Mouse (Mus musculus) cerebellum, adult 2 months (tissue): ENCODE measurements around the gene Insm1. TPM values are rescaled to one million over a fixed set of nuclear protein-coding genes. Genes with fewer than 3 reads are reported as not detected.

Experiments used
- DNase-seq, 2 experiments: peaks; one replicate each; pipeline ENCODE4 v3.0.0; 2021
- H3K27ac ChIP-seq: fragments of 200-500 bp; 2 replicates; pipeline ENCODE4 v1.5.1; 2012; ENCODE audit warnings: low read length, control low read depth, inconsistent platforms; ENCODE audit not compliant: insufficient read depth
- H3K27me3 ChIP-seq: fragments of 200-500 bp; 2 replicates; pipeline ENCODE4 v1.6.1; 2012; ENCODE audit warnings: inconsistent platforms, mild to moderate bottlenecking, low read length, moderate library complexity; ENCODE audit not compliant: control insufficient read depth, insufficient read depth
- H3K4me1 ChIP-seq: fragments of 200-500 bp; 2 replicates; pipeline ENCODE4 v1.6.1; 2011; ENCODE audit warnings: low read length; ENCODE audit not compliant: control insufficient read depth, insufficient read depth
- H3K4me3 ChIP-seq: fragments of 200-500 bp; replicated peaks from 2 replicates; pipeline ENCODE3; 2011; ENCODE audit warnings: mild to moderate bottlenecking, low read depth, low read length, control low read depth; ENCODE audit not compliant: insufficient read depth
- CTCF ChIP-seq: fragments of 200-500 bp; IDR thresholded peaks from 2 replicates; pipeline ENCODE4 v1.5.1; 2011; ENCODE audit warnings: low read depth, mild to moderate bottlenecking, control low read depth, low read length, moderate library complexity, borderline replicate concordance; ENCODE audit not compliant: insufficient read depth
- POLR2A ChIP-seq: fragments of 200-500 bp; IDR thresholded peaks from 2 replicates; pipeline ENCODE4 v1.6.1; 2011; ENCODE audit warnings: low read length, control low read depth, borderline replicate concordance; ENCODE audit not compliant: insufficient read depth
- WGBS: fragments of 180-500 bp; shearing (Covaris S2); methylation state at CpG from one replicate; pipeline ENCODE4 v1.1.7; 2018; 5-methylcytosine and 5-hydroxymethylcytosine counted together
- polyA plus RNA-seq: library from polyadenylated mRNA; depleted of rRNA; stranded (reverse); fragments of >200 nt; gene quantifications from 2 replicates; pipeline ENCODE4 v1.2.3, GENCODE M21; 2012

Gene Insm1
- polyA plus RNA-seq, 1 experiment: 0.74 TPM

GRCm38 (mm10) chr2:146259787-146260560 is 38.3 kb downstream of the Insm1 start:
- TF ChIP-seq POLR2A: no peak
- no peak for TF ChIP-seq CTCF
- DNase-seq: no peak
- 81% methylated on average over 18 of the region's 18 CpGs for whole genome bisulfite sequencing
- Histone ChIP-seq H3K4me1 (peaks cover 9% of the 10 kb centered on the region; the same call in 1 of the 2 replicates), H3K4me3 (no peak overlapping the region), H3K27me3 (no peaks in the 10 kb centered on the region), H3K27ac (no peak overlapping the region)

- no peak overlapping the region for H3K4me3 ChIP-seq
- H3K27me3 ChIP-seq: no peaks in the 10 kb centered on the region
- WGBS: 90% methylated on average over 4 of the region's 4 CpGs
- no peak overlapping the region for H3K27ac ChIP-seq
- H3K4me1 ChIP-seq: peaks cover 11% of the 10 kb centered on the region; the same call in 1 of the 2 replicates
- no peak for DNase-seq
- TF ChIP-seq CTCF (no peak), POLR2A (no peak)
Measured at GRCm38 (mm10) chr2:146261146-146261545, 39.4 kb downstream of the Insm1 start.

GRCm38 (mm10) chr2:146262215-146262614 is 40.5 kb downstream of the Insm1 start:
- no peaks in the 10 kb centered on the region for H3K27me3 ChIP-seq
- H3K4me3 ChIP-seq: no peak overlapping the region
- no peak for DNase-seq
- TF ChIP-seq POLR2A (no peak), CTCF (no peak)
- no peak overlapping the region for H3K27ac ChIP-seq
- peaks cover 11% of the 10 kb centered on the region; the same call in 1 of the 2 replicates for H3K4me1 ChIP-seq
- whole genome bisulfite sequencing: 63% methylated on average over 10 of the region's 10 CpGs

- Histone ChIP-seq H3K4me3 (no peak overlapping the region), H3K4me1 (peaks cover 7% of the 10 kb centered on the region; the same call in 1 of the 2 replicates)
- TF ChIP-seq POLR2A (no peak), CTCF (no peak)
Measured at GRCm38 (mm10) chr2:146262966-146263365, 41.2 kb downstream of the Insm1 start.

GRCm38 (mm10) chr2:146265045-146265444 is 43.3 kb downstream of the Insm1 start:
- DNase-seq: no peak
- H3K4me3 ChIP-seq: no peak overlapping the region
- no peak for TF ChIP-seq POLR2A
- TF ChIP-seq CTCF: no peak
- no peaks in the 10 kb centered on the region for H3K27me3 ChIP-seq
- 22% methylated on average over 4 of the region's 4 CpGs for WGBS
- H3K27ac ChIP-seq: no peak overlapping the region
- peaks cover 4% of the 10 kb centered on the region; the same call in 1 of the 2 replicates for H3K4me1 ChIP-seq

More at GRCm38 (mm10) chr2:146262966-146263365, 41.2 kb downstream of the Insm1 start:
- Histone ChIP-seq H3K27me3 (no peaks in the 10 kb centered on the region), H3K27ac (no peak overlapping the region)
- no peak for DNase-seq

- WGBS: 73% methylated on average over 3 of the region's 3 CpGs
- Histone ChIP-seq H3K27me3 (no peaks in the 10 kb centered on the region), H3K4me3 (no peak overlapping the region), H3K27ac (no peak overlapping the region), H3K4me1 (peaks cover 4% of the 10 kb centered on the region; the same call in 1 of the 2 replicates)
- DNase-seq: no peak
- TF ChIP-seq CTCF: no peak
- no peak for TF ChIP-seq POLR2A
Measured at GRCm38 (mm10) chr2:146266539-146266938, 44.8 kb downstream of the Insm1 start.
